Mouse (Mus musculus): ENCODE data around the gene Gm11559. TPM values are rescaled to one million over a fixed set of nuclear protein-coding genes. Genes with fewer than 3 reads are reported as not detected.
"Not testable (repeated sequence)": the region's sequence is repeated elsewhere in the genome, so short reads cannot be mapped to it uniquely, and the experiment has no call there.

The Gm11559 gene
- not detected in 2 replicates for total RNA-seq (2015)
- not detected in 2 replicates for total RNA-seq (2017)

DNA sequence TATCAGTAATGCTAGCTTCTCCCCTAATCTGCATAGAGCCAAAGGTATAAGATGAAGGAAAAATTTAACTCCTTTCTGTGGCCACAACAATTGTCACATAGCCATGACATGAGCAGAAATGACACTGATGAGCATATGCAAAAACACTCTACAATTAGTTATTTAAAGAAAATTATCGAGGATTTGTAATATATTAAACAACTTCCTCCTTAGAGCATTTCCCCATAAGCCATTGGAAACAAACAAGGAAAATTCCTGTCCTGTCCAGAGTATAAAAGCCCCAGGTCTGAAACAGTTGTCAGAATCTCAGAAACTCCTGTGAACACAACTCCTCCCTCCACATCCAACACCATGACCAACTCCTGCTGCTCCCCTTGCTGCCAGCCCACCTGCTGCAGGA is at the start of gene Gm11559:
Gene Gm11559 (plus strand): TSS at position 301 of the 400 bp plus-strand sequence.
- not testable (repeated sequence) for ATAC-seq (replicated peaks; ENCODE audit: poor library complexity)

DNA sequence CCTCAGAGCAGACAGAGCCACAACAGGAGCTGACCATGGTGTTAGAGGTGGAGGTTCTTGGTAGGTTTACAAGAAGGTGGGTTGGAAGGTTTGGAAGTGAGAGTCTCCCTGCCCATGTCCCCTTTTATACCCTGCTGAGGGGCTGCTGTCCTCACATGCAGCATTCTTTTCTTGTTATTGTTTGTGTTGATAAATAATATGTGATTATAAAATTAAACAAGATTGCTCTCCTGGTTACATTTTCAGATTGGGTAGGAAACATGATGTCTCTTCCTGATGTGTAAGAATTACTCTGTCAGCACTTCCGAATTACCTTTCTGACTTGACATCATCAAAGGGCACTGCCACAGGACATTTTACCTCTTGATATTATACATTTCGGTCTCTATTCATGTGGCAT is 48.7 kb upstream of the Gm11559 start, which contains the start of gene Gm11564:
Gene Gm11564 (minus strand): TSS at position 101 of the 400 bp plus-strand sequence.
- not testable (repeated sequence) for ATAC-seq (replicated peaks; ENCODE audit: poor library complexity)

DNA sequence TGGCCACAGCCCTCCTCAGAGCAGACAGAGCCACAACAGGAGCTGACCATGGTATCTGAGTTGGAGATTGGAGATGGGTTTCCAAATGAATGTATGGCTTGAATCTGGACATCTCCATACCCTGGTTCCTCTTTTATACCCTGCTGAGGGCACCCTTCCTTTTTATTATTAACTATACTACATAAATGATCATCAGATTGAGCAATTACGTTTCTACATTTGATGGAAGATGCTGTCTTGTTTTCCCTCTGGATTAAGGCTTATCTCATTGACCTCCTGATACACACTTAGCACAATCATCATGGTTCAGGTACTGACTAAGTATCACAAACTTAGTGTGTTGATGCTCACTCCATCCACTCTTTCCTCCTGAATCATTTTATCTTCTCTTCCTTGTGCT is 26.3 kb upstream of the Gm11559 start, which contains the start of gene 2300003K06Rik:
Gene 2300003K06Rik (minus strand): TSS at position 101 of the 400 bp plus-strand sequence.
- no peak for ATAC-seq (replicated peaks; ENCODE audit: poor library complexity)

DNA sequence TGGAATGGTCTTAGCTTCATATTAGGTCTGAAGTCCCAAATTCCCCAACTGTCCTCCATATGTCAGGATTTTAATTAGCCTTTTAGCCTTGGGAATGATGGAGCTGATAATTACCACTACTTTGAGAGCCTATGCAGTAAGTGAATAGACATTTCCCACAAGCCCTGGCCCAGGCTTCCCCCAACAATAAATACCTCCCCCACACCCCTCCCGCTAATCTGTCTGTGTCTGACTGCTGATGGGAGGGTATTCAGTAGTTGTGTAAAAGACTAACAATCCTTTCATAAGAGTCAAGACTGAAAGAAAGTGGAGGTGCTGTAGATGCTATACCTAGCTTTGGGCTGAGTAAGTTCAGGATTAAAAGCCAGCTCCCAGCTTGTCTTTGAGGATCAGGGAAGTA is 22.1 kb upstream of the Gm11559 start:
- ATAC-seq (replicated peaks; ENCODE audit: poor library complexity) = no peak

DNA sequence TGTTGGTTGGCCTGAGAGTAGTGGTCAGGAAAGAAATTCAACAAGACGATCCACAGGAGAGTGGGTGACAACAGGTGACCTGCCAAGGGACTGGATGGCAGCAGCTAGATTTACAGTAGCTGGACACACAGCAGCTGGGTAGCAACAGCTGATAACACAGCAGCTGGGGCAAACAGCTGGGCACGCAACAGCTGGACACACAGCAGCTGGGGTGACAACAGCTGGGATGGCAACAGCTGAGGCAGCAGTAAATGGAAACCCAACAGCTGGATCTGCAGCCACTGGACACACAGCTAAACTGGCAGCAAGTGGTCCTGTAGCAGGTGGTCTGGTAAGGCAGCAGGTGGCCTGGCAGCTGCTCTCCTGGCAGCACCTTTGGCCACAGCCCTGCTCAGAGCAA is 17.5 kb upstream of the Gm11559 start:
- no peak for ATAC-seq (replicated peaks; ENCODE audit: poor library complexity)

DNA sequence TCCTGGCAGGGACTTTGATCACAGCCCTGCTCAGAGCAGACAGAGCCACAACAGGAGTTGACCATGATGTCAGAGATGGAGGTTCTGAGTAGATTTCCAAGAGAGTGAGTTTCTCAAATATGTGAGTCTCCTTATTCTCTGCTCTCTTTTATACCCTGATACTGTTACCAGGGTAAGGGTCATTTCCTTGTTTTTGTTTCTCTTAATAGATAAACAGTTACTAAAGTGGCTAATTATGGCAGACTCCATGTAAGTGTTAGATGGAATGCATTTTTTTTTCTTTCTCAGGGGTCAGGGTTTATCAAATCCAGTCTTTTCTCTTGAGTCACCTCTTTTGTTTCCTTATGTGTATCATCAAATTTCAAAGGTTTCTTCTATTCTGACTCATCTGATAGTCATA is 12.8 kb upstream of the Gm11559 start, which contains the start of gene Krtap4-16:
Gene Krtap4-16 (minus strand): TSS at position 101 of the 400 bp plus-strand sequence.
- no peak for ATAC-seq (replicated peaks; ENCODE audit: poor library complexity)

DNA sequence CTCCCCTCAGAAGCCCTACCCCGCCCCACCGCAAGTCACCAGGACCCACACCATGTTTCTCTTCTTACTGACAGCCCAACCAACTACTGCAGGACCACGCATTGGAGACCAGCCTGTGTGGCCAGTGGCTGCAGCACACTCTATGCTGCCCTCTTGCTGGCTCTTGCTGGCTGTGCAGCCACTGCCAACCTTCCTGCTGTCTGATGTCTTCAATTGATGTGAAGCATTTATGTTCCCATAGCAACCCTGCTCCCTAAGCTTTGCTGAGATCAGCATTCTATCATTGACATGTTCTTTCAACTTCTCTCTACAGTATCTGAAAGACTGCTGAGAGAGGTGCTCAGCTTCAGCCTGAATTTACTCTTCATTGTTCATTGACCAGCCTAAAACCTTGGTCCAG is 10.2 kb upstream of the Gm11559 start:
- no peak for ATAC-seq (replicated peaks; ENCODE audit: poor library complexity)

DNA sequence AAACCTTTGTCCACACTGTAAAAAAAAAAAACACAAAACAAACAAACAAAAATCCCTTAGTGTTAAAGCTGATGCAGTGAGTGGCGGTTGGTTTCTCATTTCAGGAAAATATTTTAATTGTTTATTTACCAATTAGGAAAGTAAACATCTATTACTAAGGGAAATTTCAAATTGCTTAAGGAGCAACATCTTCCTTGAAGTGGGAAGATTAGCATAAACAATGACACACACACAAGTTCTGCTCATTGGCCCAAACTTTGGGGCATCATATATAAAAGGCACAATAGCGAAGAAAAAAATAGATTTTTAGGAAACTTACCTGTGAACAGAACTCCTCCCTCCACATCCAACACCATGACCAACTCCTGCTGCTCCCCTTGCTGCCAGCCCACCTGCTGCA is 6.7 kb upstream of the Gm11559 start, which contains the start of gene Gm11568:
Gene Gm11568 (plus strand): TSS at position 301 of the 400 bp plus-strand sequence.
- no peak for ATAC-seq (replicated peaks; ENCODE audit: poor library complexity)

DNA sequence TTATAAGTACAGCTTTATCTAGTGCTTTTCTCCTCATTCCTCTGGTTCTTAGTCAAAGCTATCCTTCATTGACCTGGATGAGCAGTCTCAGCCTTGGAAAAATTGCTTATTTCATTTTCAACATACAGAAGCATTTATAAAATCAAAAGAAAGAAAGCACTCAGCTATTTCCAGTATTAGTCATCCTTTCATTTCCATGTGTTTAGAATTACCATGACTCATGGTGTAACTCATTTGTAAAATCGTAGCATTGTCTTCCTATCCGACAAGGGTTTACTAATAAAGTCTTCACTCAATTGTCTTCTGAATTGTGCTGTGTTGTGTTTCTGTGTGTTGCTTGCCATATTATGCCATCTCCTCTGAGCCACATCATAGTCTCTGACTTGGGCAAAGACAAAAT is 5.5 kb upstream of the Gm11559 start:
- no peak for ATAC-seq (replicated peaks; ENCODE audit: poor library complexity)

DNA sequence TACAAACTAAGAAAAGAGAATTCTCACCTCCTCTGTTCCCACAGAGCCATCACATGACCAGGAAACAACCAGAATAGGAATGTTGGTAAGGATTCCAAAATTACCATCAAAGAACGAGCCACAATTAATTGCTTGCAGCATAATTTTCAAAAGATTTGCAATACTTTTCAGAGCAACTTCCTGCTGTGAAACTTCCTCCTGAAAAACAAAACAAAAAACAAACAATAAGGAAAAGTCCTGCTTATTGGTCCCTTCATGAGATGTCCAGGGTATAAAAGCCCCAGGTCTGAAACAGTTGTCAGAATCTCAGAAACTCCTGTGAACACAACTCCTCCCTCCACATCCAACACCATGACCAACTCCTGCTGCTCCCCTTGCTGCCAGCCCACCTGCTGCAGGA is 8.8 kb downstream of the Gm11559 start, which contains the start of gene Krtap9-1:
Gene Krtap9-1 (plus strand): TSS at position 301 of the 400 bp plus-strand sequence.
- ATAC-seq (replicated peaks; ENCODE audit: poor library complexity) = not testable (repeated sequence)

DNA sequence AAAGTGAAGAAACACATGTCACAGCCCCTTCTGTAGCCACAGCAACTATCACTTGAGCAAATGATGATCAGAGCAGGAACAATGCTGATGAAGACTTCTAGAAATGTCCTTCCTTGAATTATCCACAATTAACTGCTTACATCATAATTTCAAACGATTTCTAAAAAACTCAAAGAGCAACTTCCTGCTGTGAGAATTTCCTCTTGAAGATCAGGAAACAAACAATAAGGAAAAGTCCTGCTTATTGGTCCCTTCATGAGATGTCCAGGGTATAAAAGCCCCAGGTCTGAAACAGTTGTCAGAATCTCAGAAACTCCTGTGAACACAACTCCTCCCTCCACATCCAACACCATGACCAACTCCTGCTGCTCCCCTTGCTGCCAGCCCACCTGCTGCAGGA is 14.6 kb downstream of the Gm11559 start, which contains the start of gene Gm11567:
Gene Gm11567 (plus strand): TSS at position 301 of the 400 bp plus-strand sequence.
- not testable (repeated sequence) for ATAC-seq (replicated peaks; ENCODE audit: poor library complexity)

DNA sequence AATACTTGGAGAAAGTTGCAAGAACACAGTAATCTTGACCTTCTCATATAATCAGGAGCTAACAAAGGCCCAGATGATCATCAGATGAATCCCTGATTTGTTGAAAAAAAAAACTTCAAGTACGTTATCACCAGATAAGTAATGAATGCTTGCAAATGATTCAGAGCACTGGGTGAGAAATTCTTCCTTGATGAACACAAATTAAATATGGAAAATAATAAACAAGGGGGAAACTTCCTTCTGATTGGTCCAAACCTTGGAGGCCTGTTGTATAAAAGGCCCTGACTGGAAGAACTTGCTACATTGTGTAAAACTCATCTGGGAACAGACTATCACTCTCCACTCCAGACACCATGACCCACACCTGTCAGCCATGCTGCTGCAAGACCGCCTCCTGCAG is 43.3 kb downstream of the Gm11559 start, which contains the start of gene Krtap31-1:
Gene Krtap31-1 (plus strand): TSS at position 301 of the 400 bp plus-strand sequence.
- no peak for ATAC-seq (replicated peaks; ENCODE audit: poor library complexity)

DNA sequence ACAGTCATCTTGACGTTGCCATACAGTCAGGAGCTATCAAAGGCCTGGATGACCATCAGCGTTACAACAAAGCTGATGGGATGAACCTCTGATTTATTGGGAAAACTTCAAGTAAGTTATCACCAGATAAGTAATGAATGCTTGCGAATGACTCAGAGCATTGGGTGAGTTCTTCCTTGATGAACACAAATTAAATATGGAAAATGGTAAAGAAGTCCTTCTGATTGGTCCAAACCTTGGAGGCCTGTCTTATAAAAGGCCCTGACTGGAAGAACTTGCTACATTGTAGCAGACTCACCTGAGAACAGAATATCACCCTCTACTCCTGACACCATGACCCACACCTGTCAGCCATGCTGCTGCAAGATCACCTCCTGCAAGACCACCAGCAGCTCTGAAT is 50.2 kb downstream of the Gm11559 start, which contains the start of gene Gm11565:
Gene Gm11565 (plus strand): TSS at position 301 of the 400 bp plus-strand sequence.
- no peak for ATAC-seq (replicated peaks; ENCODE audit: poor library complexity)

Other genes starting within 250 kb of the Gm11559 start
Only the 30 nearest of the 37 such genes appear.
- not detected in 2 replicates for gene Krtap4-7, start 220.4 kb upstream of the Gm11559 start, total RNA-seq (2015)
- not detected in 2 replicates for gene Krtap4-7, start 220.4 kb upstream of the Gm11559 start, total RNA-seq (2017)
- not detected in 2 replicates for gene Gm11555, start 214.2 kb upstream of the Gm11559 start, total RNA-seq (2015)
- not detected in 2 replicates for gene Gm11555, start 214.2 kb upstream of the Gm11559 start, total RNA-seq (2017)
- not detected in 2 replicates for gene Gm11563, start 205.5 kb upstream of the Gm11559 start, total RNA-seq (2015)
- gene Gm11563, start 205.5 kb upstream of the Gm11559 start, total RNA-seq (2017) = not detected in 2 replicates
- gene Krtap4-6, start 198.5 kb upstream of the Gm11559 start, total RNA-seq (2015) = not detected in 2 replicates
- not detected in 2 replicates for gene Krtap4-6, start 198.5 kb upstream of the Gm11559 start, total RNA-seq (2017)
- not detected in 2 replicates for gene Gm14190, start 173.7 kb upstream of the Gm11559 start, total RNA-seq (2015)
- gene Gm14190, start 173.7 kb upstream of the Gm11559 start, total RNA-seq (2017) = not detected in 2 replicates
- not detected in 2 replicates for gene Gm14180, start 130.2 kb upstream of the Gm11559 start, total RNA-seq (2015)
- not detected in 2 replicates for gene Gm14180, start 130.2 kb upstream of the Gm11559 start, total RNA-seq (2017)
- gene Gm11595, start 91.6 kb upstream of the Gm11559 start, total RNA-seq (2015) = not detected in 2 replicates
- not detected in 2 replicates for gene Gm11595, start 91.6 kb upstream of the Gm11559 start, total RNA-seq (2017)
- not detected in 2 replicates for gene Krtap4-8, start 83.8 kb upstream of the Gm11559 start, total RNA-seq (2015)
- gene Krtap4-8, start 83.8 kb upstream of the Gm11559 start, total RNA-seq (2017) = not detected in 2 replicates
- gene Krtap4-9, start 79.3 kb upstream of the Gm11559 start, total RNA-seq (2015) = not detected in 2 replicates
- gene Krtap4-9, start 79.3 kb upstream of the Gm11559 start, total RNA-seq (2017) = not detected in 2 replicates
- gene Gm11596, start 71.0 kb upstream of the Gm11559 start, total RNA-seq (2015) = not detected in 2 replicates
- not detected in 2 replicates for gene Gm11596, start 71.0 kb upstream of the Gm11559 start, total RNA-seq (2017)
- not detected in 2 replicates for gene Gm11569, start 65.5 kb upstream of the Gm11559 start, total RNA-seq (2015)
- not detected in 2 replicates for gene Gm11569, start 65.5 kb upstream of the Gm11559 start, total RNA-seq (2017)
- gene Gm11554, start 60.0 kb upstream of the Gm11559 start, total RNA-seq (2015) = not detected in 2 replicates
- not detected in 2 replicates for gene Gm11554, start 60.0 kb upstream of the Gm11559 start, total RNA-seq (2017)
- gene Krtap4-13, start 54.6 kb upstream of the Gm11559 start, total RNA-seq (2015) = not detected in 2 replicates
- gene Krtap4-13, start 54.6 kb upstream of the Gm11559 start, total RNA-seq (2017) = not detected in 2 replicates
- not detected in 2 replicates for gene Gm11564, start 48.8 kb upstream of the Gm11559 start, total RNA-seq (2015)
- not detected in 2 replicates for gene Gm11564, start 48.8 kb upstream of the Gm11559 start, total RNA-seq (2017)
- gene 2300003K06Rik, start 26.4 kb upstream of the Gm11559 start, total RNA-seq (2015) = not detected in 2 replicates
- gene 2300003K06Rik, start 26.4 kb upstream of the Gm11559 start, total RNA-seq (2017) = not detected in 2 replicates
- gene Krtap4-16, start 12.9 kb upstream of the Gm11559 start, total RNA-seq (2015) = not detected in 2 replicates
- not detected in 2 replicates for gene Krtap4-16, start 12.9 kb upstream of the Gm11559 start, total RNA-seq (2017)
- not detected in 2 replicates for gene Gm11568, start 6.6 kb upstream of the Gm11559 start, total RNA-seq (2015)
- not detected in 2 replicates for gene Gm11568, start 6.6 kb upstream of the Gm11559 start, total RNA-seq (2017)
- gene Krtap9-1, start 8.9 kb downstream of the Gm11559 start, total RNA-seq (2015) = not detected in 2 replicates
- gene Krtap9-1, start 8.9 kb downstream of the Gm11559 start, total RNA-seq (2017) = not detected in 2 replicates
- not detected in 2 replicates for gene Gm11567, start 14.7 kb downstream of the Gm11559 start, total RNA-seq (2015)
- not detected in 2 replicates for gene Gm11567, start 14.7 kb downstream of the Gm11559 start, total RNA-seq (2017)
- gene Krtap31-1, start 43.4 kb downstream of the Gm11559 start, total RNA-seq (2015) = not detected in 2 replicates
- not detected in 2 replicates for gene Krtap31-1, start 43.4 kb downstream of the Gm11559 start, total RNA-seq (2017)
- gene Gm11565, start 50.3 kb downstream of the Gm11559 start, total RNA-seq (2015) = not detected in 2 replicates
- gene Gm11565, start 50.3 kb downstream of the Gm11559 start, total RNA-seq (2017) = not detected in 2 replicates
- gene Krtap31-2, start 71.8 kb downstream of the Gm11559 start, total RNA-seq (2015) = not detected in 2 replicates
- not detected in 2 replicates for gene Krtap31-2, start 71.8 kb downstream of the Gm11559 start, total RNA-seq (2017)
- not detected in 2 replicates for gene Krtap9-5, start 84.0 kb downstream of the Gm11559 start, total RNA-seq (2015)
- gene Krtap9-5, start 84.0 kb downstream of the Gm11559 start, total RNA-seq (2017) = not detected in 2 replicates
- not detected in 2 replicates for gene Krtap29-1, start 114.6 kb downstream of the Gm11559 start, total RNA-seq (2015)
- gene Krtap29-1, start 114.6 kb downstream of the Gm11559 start, total RNA-seq (2017) = not detected in 2 replicates
- gene Krtap16-1, start 122.1 kb downstream of the Gm11559 start, total RNA-seq (2015) = not detected in 2 replicates
- gene Krtap16-1, start 122.1 kb downstream of the Gm11559 start, total RNA-seq (2017) = not detected in 2 replicates
- gene Krtap17-1, start 129.5 kb downstream of the Gm11559 start, total RNA-seq (2015) = not detected in 2 replicates
- gene Krtap17-1, start 129.5 kb downstream of the Gm11559 start, total RNA-seq (2017) = not detected in 2 replicates
- gene Krt33a, start 151.7 kb downstream of the Gm11559 start, total RNA-seq (2015) = not detected in 2 replicates
- not detected in 2 replicates for gene Krt33a, start 151.7 kb downstream of the Gm11559 start, total RNA-seq (2017)
- gene Krt33b, start 165.4 kb downstream of the Gm11559 start, total RNA-seq (2015) = not detected in 2 replicates
- not detected in 2 replicates for gene Krt33b, start 165.4 kb downstream of the Gm11559 start, total RNA-seq (2017)
- gene Krt34, start 177.1 kb downstream of the Gm11559 start, total RNA-seq (2015) = not detected in 2 replicates
- not detected in 2 replicates for gene Krt34, start 177.1 kb downstream of the Gm11559 start, total RNA-seq (2017)
- gene Krt31, start 186.1 kb downstream of the Gm11559 start, total RNA-seq (2015) = not detected in 2 replicates
- not detected in 2 replicates for gene Krt31, start 186.1 kb downstream of the Gm11559 start, total RNA-seq (2017)